Mouse (Mus musculus) thymus, adult 18-20 months (tissue): ENCODE measurements around the gene Cyp2w1.

ENCODE experiments used
- DNase-seq, 2 experiments: peaks; one replicate each; pipeline ENCODE4 v3.0.0; 2022; ENCODE audit warnings: mixed read lengths in 2 of 2

The Cyp2w1 gene

GRCm38 (mm10) chr5:139352317-139352716 lies at the start of gene Cyp2w1:
Gene Cyp2w1, plus strand, starts transcription at chr5:139352617.
- DNase-seq: no peak

- no peak for DNase-seq
Observed at GRCm38 (mm10) chr5:139303646-139304061, 48.8 kb upstream of the Cyp2w1 start.

GRCm38 (mm10) chr5:139309946-139310345 lies 42.5 kb upstream of the Cyp2w1 start:
- no peak for DNase-seq

- no peak for DNase-seq
Observed at GRCm38 (mm10) chr5:139310477-139310876, 41.9 kb upstream of the Cyp2w1 start.

- DNase-seq: no peak
Observed at GRCm38 (mm10) chr5:139311822-139312221, 40.6 kb upstream of the Cyp2w1 start.

GRCm38 (mm10) chr5:139313536-139313935 lies 38.9 kb upstream of the Cyp2w1 start:
- no peak for DNase-seq

- DNase-seq: no peak
Observed at GRCm38 (mm10) chr5:139314941-139315642, 37.3 kb upstream of the Cyp2w1 start.

- DNase-seq: no peak
Observed at GRCm38 (mm10) chr5:139316982-139317675, 35.3 kb upstream of the Cyp2w1 start.

- no peak for DNase-seq
Observed at GRCm38 (mm10) chr5:139317751-139318504, 34.5 kb upstream of the Cyp2w1 start.

GRCm38 (mm10) chr5:139320424-139320823 lies 32.0 kb upstream of the Cyp2w1 start:
- no peak for DNase-seq

GRCm38 (mm10) chr5:139321331-139321730 lies 31.1 kb upstream of the Cyp2w1 start:
- no peak for DNase-seq

GRCm38 (mm10) chr5:139323260-139323924 lies 29.0 kb upstream of the Cyp2w1 start:
- DNase-seq: no peak

GRCm38 (mm10) chr5:139324045-139324491 lies 28.3 kb upstream of the Cyp2w1 start:
- no peak for DNase-seq

- DNase-seq: no peak
Observed at GRCm38 (mm10) chr5:139324691-139325394, 27.6 kb upstream of the Cyp2w1 start.

- DNase-seq: peak; percentile 31
Observed at GRCm38 (mm10) chr5:139325395-139325966, 26.9 kb upstream of the Cyp2w1 start, which contains the start of gene Adap1. Gene Adap1, minus strand, starts transcription at chr5:139325622.

- no peak for DNase-seq
Observed at GRCm38 (mm10) chr5:139326111-139326696, 26.2 kb upstream of the Cyp2w1 start.

- DNase-seq: no peak
Observed at GRCm38 (mm10) chr5:139326986-139327633, 25.3 kb upstream of the Cyp2w1 start.

GRCm38 (mm10) chr5:139327634-139328020 lies 24.8 kb upstream of the Cyp2w1 start:
- DNase-seq: no peak

GRCm38 (mm10) chr5:139330766-139331165 lies 21.7 kb upstream of the Cyp2w1 start:
- DNase-seq: no peak

- DNase-seq: peak in 1 of 2 experiments; percentile 35
Observed at GRCm38 (mm10) chr5:139331742-139332141, 20.7 kb upstream of the Cyp2w1 start.
